Mouse (Mus musculus) CH12.LX (cell line): Measurements from ENCODE around the gene Pdhb. TPM values are rescaled to one million over a fixed set of nuclear protein-coding genes. Genes with fewer than 3 reads are reported as not detected.

Experiments
- DNase-seq: peaks from one replicate; pipeline ENCODE4 v3.0.0-alpha.2; 2013; ENCODE audit errors: extremely low read depth
- H3K27ac ChIP-seq: 2 replicates; pipeline ENCODE4 v1.5.1; 2012; ENCODE audit warnings: low read depth, mild to moderate bottlenecking, control low read depth, moderate library complexity; ENCODE audit not compliant: insufficient read depth
- H3K27me3 ChIP-seq: replicated peaks from 2 replicates; pipeline ENCODE3; 2012; ENCODE audit warnings: inconsistent platforms
- H3K36me3 ChIP-seq, 2 experiments: replicated peaks in 1 of 2; 2 replicates each; pipeline versions ENCODE3 to v1.6.1; 2012; ENCODE audit warnings: inconsistent platforms in 1 of 2, low read length in 1 of 2, mild to moderate bottlenecking in 1 of 2, mixed read lengths in 1 of 2, moderate library complexity in 1 of 2; ENCODE audit not compliant: control insufficient read depth in 1 of 2, insufficient read depth in 1 of 2
- H3K4me1 ChIP-seq, 2 experiments: 2 replicates each; pipeline ENCODE4 v1.6.1; 2012; ENCODE audit warnings: inconsistent platforms in 1 of 2, moderate library complexity in 1 of 2; ENCODE audit not compliant: insufficient read depth in 2 of 2, control insufficient read depth in 1 of 2
- H3K4me2 ChIP-seq: 2 replicates; pipeline ENCODE4 v1.6.1; 2012; ENCODE audit warnings: low read depth, mild to moderate bottlenecking, control low read depth; ENCODE audit not compliant: poor library complexity, insufficient read depth, severe bottlenecking
- H3K4me3 ChIP-seq, 3 experiments: fragments of 150-350 bp in 1 of 3; sonication (generic) in 1 of 3; replicated peaks in 1 of 3; 2 replicates each; pipeline versions ENCODE3 to v1.5.1; 2011 to 2012; ENCODE audit warnings: low read depth in 2 of 3, low read length in 2 of 3, mild to moderate bottlenecking in 2 of 3, moderate library complexity in 2 of 3, control low read depth in 1 of 3, improper control_type of control experiment in 1 of 3, inconsistent platforms in 1 of 3, mixed read lengths in 1 of 3; ENCODE audit not compliant: poor library complexity in 1 of 3
- H3K79me2 ChIP-seq: replicated peaks from 2 replicates; pipeline ENCODE4 v1.6.1; 2012; ENCODE audit warnings: mild to moderate bottlenecking, moderate library complexity; ENCODE audit not compliant: control insufficient read depth, poor library complexity, insufficient read depth, severe bottlenecking; ENCODE audit errors: extremely low read depth
- H3K9ac ChIP-seq: 2 replicates; pipeline ENCODE4 v1.6.1; 2012; ENCODE audit warnings: low read depth, mild to moderate bottlenecking, control low read depth, moderate library complexity; ENCODE audit not compliant: insufficient read depth
- H3K9me3 ChIP-seq: replicated peaks from 2 replicates; pipeline ENCODE3; 2012; ENCODE audit warnings: low read length, inconsistent platforms, mixed read lengths
- CHD1 ChIP-seq: IDR thresholded peaks from 2 replicates; pipeline ENCODE4 v1.6.1; 2012; ENCODE audit warnings: low read depth, low read length, improper control_type of control experiment, inconsistent platforms
- E2F4 ChIP-seq: IDR thresholded peaks from 2 replicates; pipeline ENCODE4 v1.6.1; 2011; ENCODE audit warnings: low read depth, low read length, improper control_type of control experiment; ENCODE audit not compliant: insufficient replicate concordance
- ELF1 ChIP-seq: IDR thresholded peaks from 2 replicates; pipeline ENCODE4 v1.6.1; 2014; ENCODE audit warnings: low read depth, mild to moderate bottlenecking, inconsistent platforms, low read length, improper control_type of control experiment
- EP300 ChIP-seq: IDR thresholded peaks from 2 replicates; pipeline ENCODE4 v1.6.1; 2011; ENCODE audit warnings: low read length, improper control_type of control experiment
- GABPA ChIP-seq: IDR thresholded peaks from 2 replicates; pipeline ENCODE4 v1.6.1; 2012; ENCODE audit warnings: low read depth, low read length, improper control_type of control experiment, inconsistent platforms; ENCODE audit not compliant: insufficient replicate concordance
- HCFC1 ChIP-seq: IDR thresholded peaks from 2 replicates; pipeline ENCODE4 v1.6.1; 2012; ENCODE audit warnings: low read depth, mild to moderate bottlenecking, inconsistent platforms, low read length, improper control_type of control experiment
- JUN ChIP-seq: IDR thresholded peaks from 2 replicates; pipeline ENCODE4 v1.6.1; 2011; ENCODE audit warnings: low read depth, mild to moderate bottlenecking, low read length, improper control_type of control experiment, moderate library complexity; ENCODE audit not compliant: insufficient read depth
- MAFK ChIP-seq: IDR thresholded peaks from 2 replicates; pipeline ENCODE4 v1.6.1; 2011; ENCODE audit warnings: low read length, improper control_type of control experiment; ENCODE audit not compliant: insufficient replicate concordance
- MAZ ChIP-seq: IDR thresholded peaks from 2 replicates; pipeline ENCODE4 v1.6.1; 2012; ENCODE audit warnings: low read depth, mild to moderate bottlenecking, inconsistent platforms, low read length, improper control_type of control experiment, moderate library complexity
- MYC ChIP-seq: IDR thresholded peaks from 2 replicates; pipeline ENCODE4 v1.6.1; 2011; ENCODE audit warnings: low read depth, mild to moderate bottlenecking, improper control_type of control experiment, low read length
- NELFE ChIP-seq: IDR thresholded peaks from 2 replicates; pipeline ENCODE4 v1.6.1; 2011; ENCODE audit warnings: low read depth, low read length, improper control_type of control experiment
- NRF1 ChIP-seq: IDR thresholded peaks from 2 replicates; pipeline ENCODE4 v1.6.1; 2014; ENCODE audit warnings: low read depth, mild to moderate bottlenecking, inconsistent platforms, low read length, improper control_type of control experiment, moderate library complexity
- POLR2A ChIP-seq: IDR thresholded peaks from 2 replicates; pipeline ENCODE4 v1.6.1; 2011; ENCODE audit warnings: low read depth, mild to moderate bottlenecking, improper control_type of control experiment, low read length
- RAD21 ChIP-seq: IDR thresholded peaks from 2 replicates; pipeline ENCODE4 v1.6.1; 2011; ENCODE audit warnings: low read depth, mild to moderate bottlenecking, low read length, improper control_type of control experiment, moderate library complexity
- SIN3A ChIP-seq: IDR thresholded peaks from 2 replicates; pipeline ENCODE4 v1.6.1; 2012; ENCODE audit warnings: low read length, improper control_type of control experiment, inconsistent platforms
- SMC3 ChIP-seq: IDR thresholded peaks from 2 replicates; pipeline ENCODE4 v1.6.1; 2011; ENCODE audit warnings: low read depth, low read length, improper control_type of control experiment
- UBTF ChIP-seq: IDR thresholded peaks from 2 replicates; pipeline ENCODE4 v1.6.1; 2012; ENCODE audit warnings: low read depth, mild to moderate bottlenecking, inconsistent platforms, low read length, improper control_type of control experiment, moderate library complexity
- USF1 ChIP-seq: IDR thresholded peaks from 2 replicates; pipeline ENCODE4 v1.6.1; 2014; ENCODE audit warnings: low read depth, mild to moderate bottlenecking, inconsistent platforms, low read length, improper control_type of control experiment
- USF2 ChIP-seq: conservative IDR thresholded peaks from 2 replicates; pipeline ENCODE4 v1.6.1; 2011; ENCODE audit warnings: low read depth, low read length, improper control_type of control experiment
- ZC3H11A ChIP-seq: IDR thresholded peaks from 2 replicates; pipeline ENCODE4 v1.6.1; 2012; ENCODE audit warnings: low read depth, mild to moderate bottlenecking, inconsistent platforms, low read length, improper control_type of control experiment
- ZMIZ1 ChIP-seq: IDR thresholded peaks from 2 replicates; pipeline ENCODE4 v1.6.1; 2012; ENCODE audit warnings: low read depth, mild to moderate bottlenecking, inconsistent platforms, low read length, improper control_type of control experiment
- ZNF384 ChIP-seq: IDR thresholded peaks from 2 replicates; pipeline ENCODE4 v1.6.1; 2012; ENCODE audit warnings: low read depth, low read length, improper control_type of control experiment, inconsistent platforms
- dilution Hi-C: fragments of 300-500 bp; cut with MboI; formaldehyde crosslinking; loops from 2 replicates; pipeline ENCODE4 v1.14.3; 2020; ENCODE audit warnings: low sequenced_read_pairs; ENCODE audit not compliant: extremely low pct_unique_long_range_greater_than_20kb, extremely low pct_ligation_motif_present
- in situ Hi-C: fragments of 300-500 bp; cut with MboI; formaldehyde crosslinking; loops from 3 replicates; pipeline ENCODE4 v1.14.3; 2019; ENCODE audit warnings: low sequenced_read_pairs, low pct_ligation_motif_present, low pct_unique_long_range_greater_than_20kb, mixed read lengths
- polyA plus RNA-seq: library from polyadenylated mRNA; unstranded; fragments of >175 nt; gene quantifications from 2 replicates; pipeline ENCODE4 v1.2.1, GENCODE M21; 2012; ENCODE audit warnings: low read depth; ENCODE audit not compliant: insufficient read length
- total RNA-seq, 2 experiments: library from RNA; depleted of rRNA; stranded (reverse); fragments of 300-350 nt in 1 of 2; fragments of >200 nt in 1 of 2; gene quantifications; 2 replicates each; pipeline ENCODE4 v1.2.3; 2012 to 2014

The Pdhb gene
- total and polyA plus RNA-seq, 3 experiments: 100 to 205 (median 122) TPM

DNA sequence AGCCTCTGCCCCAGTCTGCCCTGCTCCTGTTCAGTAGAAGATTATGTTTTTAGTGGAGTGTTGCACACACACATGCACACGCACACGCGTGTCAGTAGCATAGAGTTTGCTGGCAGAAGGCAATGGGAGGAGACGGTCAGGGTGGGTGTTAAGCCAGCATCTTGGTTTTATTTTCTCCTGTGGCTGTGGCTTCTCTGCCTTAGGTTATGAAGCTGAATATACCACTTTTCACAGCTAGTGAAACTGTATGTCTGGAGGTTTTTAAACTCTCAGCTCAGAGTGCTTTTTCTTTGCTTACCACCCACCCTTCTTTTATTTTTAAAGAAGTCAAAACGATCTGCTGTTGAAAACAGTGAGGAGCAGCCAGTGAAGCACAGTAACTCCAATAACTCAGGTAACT lies 21.1 kb downstream of the Pdhb start:
- TF ChIP-seq MAFK (no peak), UBTF (no peak), ELF1 (no peak), USF1 (no peak), SIN3A (no peak), CHD1 (no peak), USF2 (no peak), RAD21 (no peak), GABPA (no peak), JUN (no peak), SMC3 (no peak), E2F4 (no peak), ZMIZ1 (no peak), ZNF384 (no peak)
- TF ChIP-seq, all 38 proteins: peak for 0
- Histone ChIP-seq H3K36me3 (peaks cover 38 to 83% of the 10 kb centered on the region in 2 experiments), H3K79me2 (no peaks in the 10 kb centered on the region), H3K9ac (no peak overlapping the region), H3K9me3 (no peaks in the 10 kb centered on the region), H3K4me2 (no peak overlapping the region), H3K4me3 (no peak overlapping the region), H3K27ac (no peak overlapping the region), H3K27me3 (no peaks in the 10 kb centered on the region), H3K4me1 (peaks cover 12 to 43% of the 10 kb centered on the region in 2 experiments)
- DNase-seq: no peak
- dilution Hi-C loops: no loop called here
- in situ Hi-C loops: loop anchor here (5.0 kb wide), 1 partner anchor 54 kb away; the partner anchor contains the start of gene Pxk

DNA sequence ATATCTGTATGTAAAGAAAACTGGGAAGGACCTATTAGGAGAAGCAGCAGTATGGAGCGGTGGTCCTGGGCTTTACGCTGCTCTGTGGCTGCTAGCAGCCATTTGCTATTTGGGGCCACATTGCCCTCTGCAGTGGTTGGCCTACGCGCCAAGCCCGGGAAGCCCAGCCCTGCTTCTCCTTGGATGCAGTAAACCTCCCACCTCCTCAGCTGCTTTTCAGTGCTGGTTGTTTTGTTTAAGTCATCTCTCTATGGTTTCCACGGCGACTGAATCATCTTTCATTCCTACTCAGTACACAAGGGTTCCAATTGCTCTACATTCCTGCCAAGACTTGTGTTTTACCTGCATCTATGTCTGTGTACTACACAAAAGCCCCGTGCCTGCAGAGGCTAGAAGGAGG lies 24.0 kb downstream of the Pdhb start:
- Histone ChIP-seq H3K4me1 (peaks cover 8 to 25% of the 10 kb centered on the region in 2 experiments; a peak in 3 of 4 replicates), H3K4me2 (no peak overlapping the region), H3K27me3 (no peaks in the 10 kb centered on the region), H3K79me2 (no peaks in the 10 kb centered on the region), H3K27ac (no peak overlapping the region), H3K36me3 (peaks cover 59 to 89% of the 10 kb centered on the region in 2 experiments), H3K9ac (no peak overlapping the region), H3K9me3 (no peaks in the 10 kb centered on the region), H3K4me3 (no peak overlapping the region)
- dilution Hi-C loops (no loop called here), in situ Hi-C loops (no loop called here)
- DNase-seq: no peak
- TF ChIP-seq POLR2A (no peak), NRF1 (no peak), GABPA (no peak), ZNF384 (no peak), MYC (no peak), ZC3H11A (no peak), SIN3A (no peak), MAZ (no peak), EP300 (no peak), MAFK (no peak), RAD21 (no peak), NELFE (no peak), HCFC1 (no peak)
